Mouse (Mus musculus) liver, embryonic 13.5 days (tissue): ENCODE data around the gene Slc24a4. TPM values are rescaled to one million over a fixed set of nuclear protein-coding genes. Genes with fewer than 3 reads are reported as not detected.
A peak's percentile ranks its signal among the peaks of the same experiment; 100 is the strongest.

Experiments used
- ATAC-seq: fragments of 200-750 bp; cut with Nextera tagmentation; 2 replicates; pipeline ENCODE4 v1.8.0; 2017; ENCODE audit warnings: low read depth, mild to moderate bottlenecking, moderate number of reproducible peaks, moderate library complexity
- DNase-seq: peaks from one replicate; pipeline ENCODE4 v3.0.0; 2022
- H3K27ac ChIP-seq: fragments of 300-500 bp; sonication (generic); 2 replicates; pipeline ENCODE4 v1.5.1; 2015; ENCODE audit warnings: moderate library complexity, mild to moderate bottlenecking, inconsistent platforms
- H3K27me3 ChIP-seq: fragments of 300-500 bp; sonication (generic); 2 replicates; pipeline ENCODE4 v1.6.1; 2015; ENCODE audit warnings: mild to moderate bottlenecking, inconsistent platforms
- H3K36me3 ChIP-seq: fragments of 300-500 bp; sonication (generic); 2 replicates; pipeline ENCODE4 v1.6.1; 2015; ENCODE audit warnings: mild to moderate bottlenecking, inconsistent platforms
- H3K4me1 ChIP-seq: fragments of 300-500 bp; sonication (generic); replicated peaks from 2 replicates; pipeline ENCODE4 v1.6.1; 2015; ENCODE audit warnings: inconsistent platforms
- H3K4me2 ChIP-seq: fragments of 300-500 bp; sonication (generic); 2 replicates; pipeline ENCODE4 v1.6.1; 2015; ENCODE audit warnings: inconsistent platforms, mild to moderate bottlenecking, moderate library complexity
- H3K4me3 ChIP-seq: fragments of 300-500 bp; sonication (generic); replicated peaks from 2 replicates; pipeline ENCODE4 v1.5.1; 2015; ENCODE audit warnings: mild to moderate bottlenecking, inconsistent platforms
- H3K9ac ChIP-seq: fragments of 300-500 bp; sonication (generic); 2 replicates; pipeline ENCODE4 v1.6.1; 2015; ENCODE audit warnings: mild to moderate bottlenecking, inconsistent platforms
- H3K9me3 ChIP-seq: fragments of 300-500 bp; sonication (generic); replicated peaks from 2 replicates; pipeline ENCODE4 v1.6.1; 2016; ENCODE audit warnings: inconsistent platforms
- whole genome bisulfite sequencing: fragments of 180-500 bp; shearing (Covaris S2); methylation state at CpG from one replicate; pipeline ENCODE4 v1.1.7; 2015; ENCODE audit not compliant: insufficient replicate concordance; 5-methylcytosine and 5-hydroxymethylcytosine counted together
- polyA plus RNA-seq: library from polyadenylated mRNA; unstranded; fragments of >200 nt; fragmentation: Nextera tagmentation; extraction: Ambion mirVana; gene quantifications from 2 replicates; pipeline ENCODE4 v1.2.1, GENCODE M21; 2015

The Slc24a4 gene
- polyA plus RNA-seq, 1 experiment from 2014 or later, result 0.07 TPM

- no peaks in the 10 kb centered on the region for H3K36me3 ChIP-seq
- DNase-seq (no peak), ATAC-seq (no peak)
- H3K9ac ChIP-seq, result no peak overlapping the region
- no peaks in the 10 kb centered on the region for H3K9me3 ChIP-seq
- no peak overlapping the region for H3K27ac ChIP-seq
- no peak overlapping the region for H3K4me3 ChIP-seq
- H3K4me1 ChIP-seq, result 0 out of 2 replicates have a peak, but pooled peaks cover 8% of the 10 kb centered on the region
- peak overlapping the region; percentile 66 for H3K4me2 ChIP-seq
- H3K27me3 ChIP-seq, result peaks cover 63% of the 10 kb centered on the region
- WGBS, result 9% methylated on average over 7 of the region's 7 CpGs
Measured at GRCm38 (mm10) chr12:102127601-102128000, 932 bp upstream of the Slc24a4 start.

GRCm38 (mm10) chr12:102128791-102129507 is 416 bp downstream of the Slc24a4 start:
- Histone ChIP-seq H3K9me3 (no peaks in the 10 kb centered on the region), H3K36me3 (no peaks in the 10 kb centered on the region), H3K27me3 (peaks cover 63% of the 10 kb centered on the region), H3K27ac (no peak overlapping the region), H3K9ac (no peak overlapping the region), H3K4me2 (peak overlapping the region; percentile 66), H3K4me1 (0 out of 2 replicates have a peak, but pooled peaks cover 8% of the 10 kb centered on the region), H3K4me3 (peak overlapping the region; percentile 44)
- WGBS, result 3% methylated on average over 73 of the region's 73 CpGs
- DNase-seq (no peak), ATAC-seq (no peak)

GRCm38 (mm10) chr12:102129508-102130030 is 1.0 kb downstream of the Slc24a4 start:
- Histone ChIP-seq H3K4me2 (peak overlapping the region; percentile 66), H3K9ac (no peak overlapping the region), H3K27me3 (peaks cover 63% of the 10 kb centered on the region), H3K36me3 (no peaks in the 10 kb centered on the region), H3K27ac (no peak overlapping the region), H3K4me3 (peak overlapping the region; percentile 44), H3K9me3 (no peaks in the 10 kb centered on the region), H3K4me1 (0 out of 2 replicates have a peak, but pooled peaks cover 8% of the 10 kb centered on the region)
- DNase-seq (no peak), ATAC-seq (no peak)
- WGBS, result 4% methylated on average over 14 of the region's 14 CpGs

GRCm38 (mm10) chr12:102139710-102140109 is 11.2 kb downstream of the Slc24a4 start:
- H3K9me3 ChIP-seq, result no peaks in the 10 kb centered on the region
- ATAC-seq, result no peak
- H3K4me3 ChIP-seq, result no peak overlapping the region
- no peaks in the 10 kb centered on the region for H3K4me1 ChIP-seq
- H3K27me3 ChIP-seq, result no peaks in the 10 kb centered on the region
- no peak overlapping the region for H3K27ac ChIP-seq
- no peak for DNase-seq
- no peaks in the 10 kb centered on the region for H3K36me3 ChIP-seq
- no peak overlapping the region for H3K9ac ChIP-seq
- WGBS, result 70% methylated on average over 10 of the region's 10 CpGs
- no peak overlapping the region for H3K4me2 ChIP-seq

- Histone ChIP-seq H3K4me2 (no peak overlapping the region), H3K4me1 (no peaks in the 10 kb centered on the region), H3K9me3 (no peaks in the 10 kb centered on the region), H3K27ac (no peak overlapping the region), H3K9ac (no peak overlapping the region), H3K27me3 (no peaks in the 10 kb centered on the region), H3K36me3 (no peaks in the 10 kb centered on the region), H3K4me3 (no peak overlapping the region)
- no peak for ATAC-seq
- 49% methylated on average over 5 of the region's 5 CpGs for WGBS
- DNase-seq, result no peak
Measured at GRCm38 (mm10) chr12:102141330-102141729, 12.8 kb downstream of the Slc24a4 start.

- no peaks in the 10 kb centered on the region for H3K36me3 ChIP-seq
- H3K27ac ChIP-seq, result no peak overlapping the region
- no peak for DNase-seq
- no peak overlapping the region for H3K9ac ChIP-seq
- H3K27me3 ChIP-seq, result no peaks in the 10 kb centered on the region
- no peaks in the 10 kb centered on the region for H3K4me1 ChIP-seq
- no peak overlapping the region for H3K4me2 ChIP-seq
- ATAC-seq, result no peak
- H3K4me3 ChIP-seq, result no peak overlapping the region
- no peaks in the 10 kb centered on the region for H3K9me3 ChIP-seq
- 20% methylated on average over 4 of the region's 4 CpGs for WGBS
Measured at GRCm38 (mm10) chr12:102147678-102148077, 19.1 kb downstream of the Slc24a4 start.

GRCm38 (mm10) chr12:102148746-102149145 is 20.2 kb downstream of the Slc24a4 start:
- Histone ChIP-seq H3K4me1 (no peaks in the 10 kb centered on the region), H3K27ac (no peak overlapping the region), H3K36me3 (no peaks in the 10 kb centered on the region), H3K27me3 (no peaks in the 10 kb centered on the region), H3K4me3 (no peak overlapping the region), H3K9ac (no peak overlapping the region), H3K4me2 (no peak overlapping the region), H3K9me3 (no peaks in the 10 kb centered on the region)
- DNase-seq (no peak), ATAC-seq (no peak)
- 57% methylated on average over 2 of the region's 2 CpGs for WGBS

GRCm38 (mm10) chr12:102151185-102151584 is 22.7 kb downstream of the Slc24a4 start:
- DNase-seq (no peak), ATAC-seq (no peak)
- WGBS, result 77% methylated on average over 7 of the region's 7 CpGs
- no peak overlapping the region for H3K4me2 ChIP-seq
- no peak overlapping the region for H3K9ac ChIP-seq
- no peaks in the 10 kb centered on the region for H3K9me3 ChIP-seq
- H3K4me3 ChIP-seq, result no peak overlapping the region
- no peaks in the 10 kb centered on the region for H3K27me3 ChIP-seq
- no peaks in the 10 kb centered on the region for H3K36me3 ChIP-seq
- no peak overlapping the region for H3K27ac ChIP-seq
- 0 out of 2 replicates have a peak, but pooled peaks cover 3% of the 10 kb centered on the region for H3K4me1 ChIP-seq

GRCm38 (mm10) chr12:102153796-102154195 is 25.3 kb downstream of the Slc24a4 start:
- WGBS, result 73% methylated on average over 7 of the region's 7 CpGs
- no peak overlapping the region for H3K4me3 ChIP-seq
- H3K27ac ChIP-seq, result no peak overlapping the region
- DNase-seq, result no peak
- peaks cover 4% of the 10 kb centered on the region; the same call in 1 of the 2 replicates for H3K4me1 ChIP-seq
- H3K27me3 ChIP-seq, result no peaks in the 10 kb centered on the region
- no peaks in the 10 kb centered on the region for H3K9me3 ChIP-seq
- no peak overlapping the region for H3K4me2 ChIP-seq
- ATAC-seq, result no peak
- no peaks in the 10 kb centered on the region for H3K36me3 ChIP-seq
- no peak overlapping the region for H3K9ac ChIP-seq

GRCm38 (mm10) chr12:102154815-102155214 is 26.3 kb downstream of the Slc24a4 start:
- Histone ChIP-seq H3K4me2 (no peak overlapping the region), H3K4me1 (peaks cover 5% of the 10 kb centered on the region; the same call in 1 of the 2 replicates), H3K36me3 (no peaks in the 10 kb centered on the region), H3K9ac (no peak overlapping the region), H3K9me3 (no peaks in the 10 kb centered on the region), H3K27ac (no peak overlapping the region), H3K27me3 (no peaks in the 10 kb centered on the region), H3K4me3 (no peak overlapping the region)
- WGBS, result 18% methylated on average over 1 of the region's 1 CpGs
- no peak for ATAC-seq
- DNase-seq, result no peak

- WGBS, result 73% methylated on average over 7 of the region's 7 CpGs
- Histone ChIP-seq H3K36me3 (no peaks in the 10 kb centered on the region), H3K4me3 (no peak overlapping the region), H3K27me3 (no peaks in the 10 kb centered on the region), H3K27ac (no peak overlapping the region), H3K9ac (no peak overlapping the region), H3K9me3 (no peaks in the 10 kb centered on the region), H3K4me2 (no peak overlapping the region), H3K4me1 (0 out of 2 replicates have a peak, but pooled peaks cover 3% of the 10 kb centered on the region)
- ATAC-seq (no peak), DNase-seq (no peak)
Measured at GRCm38 (mm10) chr12:102164632-102165031, 36.1 kb downstream of the Slc24a4 start.
